Mouse (Mus musculus) heart, adult 9 months (tissue): Measurements from ENCODE around the gene Madd.
A peak's percentile ranks its signal among the peaks of the same experiment; 100 is the strongest.
"Not testable (repeated sequence)": the region's sequence is repeated elsewhere in the genome, so short reads cannot be mapped to it uniquely, and the experiment has no call there.

Experiments used
- DNase-seq, 2 experiments: peaks; one replicate each; pipeline ENCODE4 v3.0.0; 2022; ENCODE audit warnings: low spot score in 2 of 2

The Madd gene

DNA sequence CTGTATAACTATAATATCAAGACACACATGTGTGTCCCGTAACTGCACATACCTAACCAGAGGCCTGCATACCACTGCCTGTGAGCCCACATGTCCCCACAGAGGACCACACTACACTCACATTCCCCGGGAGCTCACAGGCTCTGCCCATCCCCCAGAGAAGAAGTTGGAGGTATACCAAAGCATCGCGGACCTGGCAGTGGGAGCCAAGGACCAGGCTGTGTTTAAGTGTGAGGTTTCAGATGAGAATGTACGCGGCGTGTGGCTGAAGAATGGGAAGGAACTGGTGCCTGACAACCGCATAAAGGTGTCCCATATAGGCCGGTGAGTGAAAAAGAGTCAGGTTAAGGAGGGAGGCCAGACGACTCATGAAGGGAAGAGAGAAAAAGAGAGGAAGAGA, 58.5 kb downstream of the Madd start:
- no peak for DNase-seq

GRCm38 (mm10) chr2:91123521-91123920, 60.1 kb downstream of the Madd start:
- no peak for DNase-seq

DNA sequence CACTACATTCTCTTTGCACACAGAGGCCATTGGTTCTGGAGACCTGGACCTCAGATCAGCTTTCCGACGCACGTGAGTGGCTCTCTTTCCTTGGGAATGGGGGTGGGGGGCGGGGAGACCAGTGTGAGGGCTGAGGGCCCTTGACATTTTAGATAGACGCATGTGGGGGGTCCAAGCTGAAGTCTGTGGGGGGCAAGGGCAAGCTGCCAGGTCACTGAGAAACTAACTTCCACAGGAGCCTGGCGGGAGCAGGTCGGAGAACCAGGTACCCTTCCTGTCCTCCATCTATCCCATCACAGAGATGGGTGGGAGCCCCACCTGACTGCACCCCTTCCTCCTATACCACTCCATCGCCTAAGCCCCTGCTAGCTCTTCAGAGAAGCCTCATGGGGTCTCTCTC, 62.1 kb downstream of the Madd start:
- DNase-seq: no peak

DNA sequence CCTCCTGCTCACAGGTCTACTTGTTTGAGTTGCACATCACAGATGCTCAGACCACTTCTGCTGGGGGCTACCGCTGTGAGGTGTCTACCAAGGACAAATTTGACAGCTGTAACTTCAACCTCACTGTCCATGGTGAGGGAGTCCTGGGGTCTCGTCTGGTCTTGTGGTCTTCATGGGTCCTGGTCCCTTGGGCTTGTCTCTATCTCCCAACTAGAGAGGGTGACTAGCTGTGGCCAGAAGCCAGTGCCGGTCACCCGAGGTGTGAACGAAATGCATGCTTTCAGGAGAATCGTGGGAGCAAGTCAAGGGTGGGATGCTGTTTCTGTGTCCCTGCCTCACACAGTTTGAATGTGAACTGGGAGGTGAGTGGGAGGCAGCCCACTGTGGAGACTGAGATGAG, 62.6 kb downstream of the Madd start:
- DNase-seq: no peak

DNA sequence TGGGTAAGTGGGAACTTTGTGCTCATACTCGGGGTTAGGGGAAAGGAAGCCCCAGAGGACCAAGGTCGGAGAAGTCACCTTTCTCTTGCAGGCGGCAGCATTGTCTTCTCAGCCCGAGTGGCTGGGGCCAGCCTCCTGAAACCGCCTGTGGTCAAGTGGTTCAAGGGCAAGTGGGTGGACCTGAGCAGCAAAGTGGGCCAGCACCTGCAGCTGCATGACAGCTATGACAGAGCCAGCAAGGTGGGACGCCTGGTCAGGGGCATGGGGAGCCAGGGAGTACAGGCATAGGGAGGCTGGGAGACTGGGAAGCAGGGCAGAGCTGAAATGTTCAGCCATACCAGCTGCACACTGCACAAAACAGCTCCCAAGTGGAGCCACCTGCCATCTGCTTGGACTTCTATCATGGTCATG, 63.4 kb downstream of the Madd start:
- DNase-seq: no peak

- peak in 1 of 2 experiments; percentile 32 for DNase-seq
These were observed 64.1 kb downstream of the Madd start for GRCm38 (mm10) chr2:91119551-91119950.

GRCm38 (mm10) chr2:91119061-91119460, 64.6 kb downstream of the Madd start:
- DNase-seq: no peak

DNA sequence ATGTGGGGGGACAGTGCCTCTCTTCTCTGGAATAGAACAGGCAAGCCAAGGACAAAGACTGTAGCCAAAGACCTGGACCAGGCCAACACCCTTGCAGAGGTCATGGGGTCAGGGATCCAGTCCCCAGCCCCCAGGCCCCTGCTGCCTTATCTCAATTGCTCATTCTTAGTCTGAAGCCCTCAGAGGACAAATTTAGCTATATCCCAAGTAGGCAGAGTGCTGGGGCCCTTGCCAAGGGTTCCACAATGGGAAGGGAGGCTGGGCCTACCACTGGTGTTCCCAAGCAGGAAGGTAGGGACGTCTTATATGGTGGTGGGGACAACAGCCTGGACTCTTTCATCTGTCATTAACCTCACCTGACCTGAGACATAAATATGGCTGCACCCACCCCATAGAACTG, 65.0 kb downstream of the Madd start:
- peak; percentile 77 to 83 for DNase-seq

GRCm38 (mm10) chr2:91117585-91118275, 65.9 kb downstream of the Madd start, which contains the start of gene Mybpc3:
Gene Mybpc3, plus strand, starts transcription at chr2:91118144.
- peak; percentile 64 to 67 for DNase-seq

- DNase-seq: no peak
These were observed 66.8 kb downstream of the Madd start for GRCm38 (mm10) chr2:91116842-91117241.

DNA sequence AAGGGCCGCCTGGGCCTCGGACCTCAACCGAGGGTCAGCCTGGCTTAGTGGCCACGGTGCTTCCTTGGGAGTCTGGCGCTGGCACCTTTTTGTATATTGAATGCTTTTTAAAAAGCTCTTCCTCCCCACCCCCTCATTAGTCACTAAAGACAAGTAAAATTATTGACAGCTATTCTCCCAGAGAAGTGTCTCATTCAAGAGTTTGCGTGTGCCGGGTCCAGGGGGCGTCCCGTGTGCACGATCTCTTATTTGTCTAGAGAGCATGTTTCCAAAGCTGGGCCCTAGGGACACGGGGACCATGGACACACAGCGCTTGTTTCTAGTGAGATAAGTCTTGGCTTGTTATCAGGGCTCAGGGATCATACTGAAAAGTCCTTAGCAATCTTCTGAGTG, 68.1 kb downstream of the Madd start:
- no peak for DNase-seq

- peak; percentile 82 to 94 for DNase-seq
These were observed 68.7 kb downstream of the Madd start for GRCm38 (mm10) chr2:91114781-91115577.

- no peak for DNase-seq
These were observed 69.8 kb downstream of the Madd start for GRCm38 (mm10) chr2:91113852-91114251.

GRCm38 (mm10) chr2:91113334-91113733, 70.3 kb downstream of the Madd start:
- DNase-seq: no peak

GRCm38 (mm10) chr2:91112491-91112890, 71.1 kb downstream of the Madd start:
- DNase-seq: no peak

DNA sequence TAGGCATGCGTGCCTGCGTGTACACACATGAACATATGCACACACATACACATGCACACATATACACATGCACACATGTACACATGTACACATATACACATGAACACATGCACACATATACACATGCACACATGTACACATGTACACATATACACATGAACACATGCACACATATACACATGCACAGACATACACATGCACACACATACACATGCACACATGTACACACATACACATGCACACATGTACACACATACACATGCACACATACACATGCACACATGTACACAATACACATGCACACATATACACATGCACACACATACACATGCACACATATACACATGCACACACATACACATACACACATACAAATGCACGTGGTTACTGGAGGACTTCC, 71.8 kb downstream of the Madd start:
- DNase-seq: not testable (repeated sequence)

DNA sequence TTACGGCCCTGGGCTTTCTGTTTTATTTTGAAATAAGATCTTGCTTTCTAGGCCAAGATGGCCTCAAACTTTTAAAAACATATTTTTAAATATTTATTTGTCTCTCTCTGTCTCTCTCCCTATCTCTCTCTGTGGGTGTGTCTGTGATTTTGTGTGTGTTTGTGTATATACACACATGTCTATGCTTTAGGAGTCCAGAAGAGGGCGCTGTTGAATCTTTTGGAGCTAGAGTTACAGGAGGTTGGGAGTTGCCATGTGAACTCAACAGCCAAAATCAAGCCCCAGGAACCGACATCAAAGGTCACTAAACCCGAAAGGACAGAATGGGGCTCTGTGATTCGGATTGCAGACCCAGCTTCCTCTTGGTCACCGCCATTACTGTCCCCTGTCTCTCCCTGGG, 73.2 kb downstream of the Madd start:
- DNase-seq: no peak

GRCm38 (mm10) chr2:91109807-91110385, 73.7 kb downstream of the Madd start:
- DNase-seq: no peak

- DNase-seq: no peak
These were observed 74.4 kb downstream of the Madd start for GRCm38 (mm10) chr2:91109241-91109640.

GRCm38 (mm10) chr2:91108156-91108555, 75.5 kb downstream of the Madd start:
- no peak for DNase-seq

DNA sequence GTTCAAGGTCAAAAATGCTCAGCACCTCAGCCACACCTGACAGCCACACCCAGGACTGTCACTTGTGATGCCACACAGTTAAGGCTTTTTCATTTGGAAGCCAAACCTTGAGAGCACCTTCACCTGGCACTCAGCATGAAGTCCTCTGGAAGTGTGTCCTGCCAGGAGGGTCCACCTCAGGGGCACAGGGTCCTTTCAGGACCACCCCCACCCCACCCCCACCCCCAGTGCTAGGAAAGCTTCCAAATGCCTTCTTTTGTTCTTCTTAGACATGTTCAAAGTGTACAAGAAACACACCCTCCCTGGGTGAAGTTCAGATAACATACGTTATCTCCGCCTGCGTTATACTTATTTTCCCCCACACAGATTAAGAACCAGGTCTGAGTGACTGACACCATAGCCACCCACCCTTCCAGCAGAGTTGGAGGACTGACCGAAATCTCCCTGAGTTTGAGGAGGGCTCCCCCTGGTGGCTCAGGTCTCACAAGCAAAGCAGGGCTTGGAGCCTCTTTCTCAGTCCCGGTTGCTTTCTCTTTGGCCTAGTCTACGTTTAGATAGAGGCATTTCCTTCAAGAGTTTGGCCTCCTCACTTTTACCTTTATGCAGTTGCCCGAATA, 82.4 kb downstream of the Madd start:
- DNase-seq: peak; percentile 69 to 84

GRCm38 (mm10) chr2:91098156-91098555, 85.5 kb downstream of the Madd start:
- DNase-seq: no peak
